Mouse (Mus musculus): Measurements from ENCODE around the gene Agbl3. TPM values are rescaled to one million over a fixed set of nuclear protein-coding genes. Genes with fewer than 3 reads are reported as not detected.

The Agbl3 gene
- polyA plus RNA-seq, 1 experiment, result 13.1 TPM

DNA sequence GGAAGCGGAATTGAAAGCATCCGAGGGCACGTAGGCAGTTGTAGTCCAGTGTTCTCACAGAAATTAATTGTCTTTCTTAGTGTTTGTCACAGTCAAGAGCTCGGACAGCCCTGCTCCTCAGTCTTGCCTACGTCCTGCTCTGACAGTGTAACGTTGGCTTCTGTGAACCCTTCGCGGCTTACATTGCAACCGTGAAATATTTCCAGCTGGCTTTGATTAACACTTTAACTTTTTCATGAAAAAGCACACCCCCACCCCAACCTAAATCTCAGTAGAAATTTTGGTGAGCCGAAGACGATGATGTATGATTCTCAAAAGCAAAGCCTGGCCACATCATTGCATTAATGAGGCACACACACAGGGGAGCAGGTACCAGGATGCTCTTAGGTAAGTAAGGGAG is 31.7 kb upstream of the Agbl3 start:
- no peak for DNase-seq
- no peak overlapping the region for H3K27ac ChIP-seq (ENCODE audit: insufficient read depth, low read depth, low read length)
- TF ChIP-seq POLR2A (IDR thresholded peaks at IDR 0.05; ENCODE audit: low read depth, low read length) (no peak), CTCF (conservative IDR thresholded peaks at IDR 0.05; ENCODE audit: insufficient read depth, insufficient read length, low read depth, low read length) (no peak)
- H3K27me3 ChIP-seq (replicated peaks; ENCODE audit: control insufficient read depth, insufficient read depth, low read length), result no peaks in the 10 kb centered on the region
- 85% methylated on average over 11 of the region's 11 CpGs for WGBS
- no peaks in the 10 kb centered on the region for H3K4me1 ChIP-seq (ENCODE audit: control insufficient read depth, insufficient read depth, low read length)
- no peak overlapping the region for H3K4me3 ChIP-seq (ENCODE audit: insufficient read depth, low read depth, low read length)
- no peaks in the 10 kb centered on the region for H3K36me3 ChIP-seq (ENCODE audit: control insufficient read depth, insufficient read depth, low read length)

DNA sequence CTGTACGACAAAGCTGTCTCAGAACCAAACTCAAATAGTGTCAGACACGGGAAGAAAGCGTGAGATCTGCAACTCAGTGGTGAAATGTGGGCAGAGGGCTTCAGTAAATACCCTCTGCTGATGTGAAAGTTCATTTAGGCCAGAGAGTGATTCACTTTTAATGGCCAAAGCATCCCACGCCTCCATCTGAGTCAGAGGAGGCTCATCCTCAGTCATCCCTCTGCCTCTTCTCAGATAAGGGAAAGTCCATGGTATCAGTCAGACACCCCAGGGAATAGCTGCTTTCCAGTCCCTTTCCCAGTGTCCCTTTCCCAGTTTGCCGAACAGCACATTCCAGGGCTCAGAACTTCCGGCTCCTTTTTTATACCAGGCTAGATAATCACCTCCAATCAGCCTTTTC is 30.7 kb upstream of the Agbl3 start:
- WGBS, result 69% methylated on average over 6 of the region's 6 CpGs
- DNase-seq, result peak; percentile 34
- H3K4me3 ChIP-seq (ENCODE audit: insufficient read depth, low read depth, low read length), result no peak overlapping the region
- no peaks in the 10 kb centered on the region for H3K36me3 ChIP-seq (ENCODE audit: control insufficient read depth, insufficient read depth, low read length)
- peak overlapping the region; percentile 65; the same call in 1 of the 2 replicates for H3K27ac ChIP-seq (ENCODE audit: insufficient read depth, low read depth, low read length)
- H3K4me1 ChIP-seq (ENCODE audit: control insufficient read depth, insufficient read depth, low read length), result no peaks in the 10 kb centered on the region
- no peak for TF ChIP-seq POLR2A (IDR thresholded peaks at IDR 0.05; ENCODE audit: low read depth, low read length)
- no peak for TF ChIP-seq CTCF (conservative IDR thresholded peaks at IDR 0.05; ENCODE audit: insufficient read depth, insufficient read length, low read depth, low read length)
- no peaks in the 10 kb centered on the region for H3K27me3 ChIP-seq (replicated peaks; ENCODE audit: control insufficient read depth, insufficient read depth, low read length)

DNA sequence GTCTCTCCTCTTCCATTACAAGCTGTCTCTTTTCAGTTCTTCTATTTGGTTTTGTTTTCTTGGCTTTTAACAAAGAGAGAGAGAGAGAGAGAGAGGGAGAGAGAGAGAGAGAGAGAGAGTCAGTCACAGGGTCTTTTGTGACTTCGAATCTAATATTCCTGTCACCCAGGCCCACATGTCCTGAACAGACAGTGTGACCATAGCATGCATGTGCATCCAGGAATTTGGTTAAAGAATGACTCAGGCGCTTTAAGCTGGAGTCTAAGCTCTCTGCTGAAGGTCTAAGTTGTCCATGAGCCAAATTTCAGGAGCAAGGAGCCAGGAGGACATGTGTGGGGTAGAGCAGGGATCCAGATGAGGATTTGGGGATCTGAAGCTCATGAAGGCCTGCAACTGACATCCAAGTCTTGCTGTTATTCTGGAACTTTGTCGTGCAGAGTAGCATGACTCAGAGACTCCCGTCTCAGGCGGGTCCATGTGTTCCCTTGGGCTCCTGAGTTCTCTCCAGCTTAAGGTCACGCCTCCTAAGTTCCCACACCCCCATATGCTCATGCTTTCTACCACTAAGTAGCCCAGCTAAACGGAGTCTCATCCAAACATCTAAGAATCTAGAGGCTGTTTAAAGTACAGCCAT is 29.6 kb upstream of the Agbl3 start:
- H3K27me3 ChIP-seq (replicated peaks; ENCODE audit: control insufficient read depth, insufficient read depth, low read length), result no peaks in the 10 kb centered on the region
- H3K4me1 ChIP-seq (ENCODE audit: control insufficient read depth, insufficient read depth, low read length), result no peaks in the 10 kb centered on the region
- no peaks in the 10 kb centered on the region for H3K36me3 ChIP-seq (ENCODE audit: control insufficient read depth, insufficient read depth, low read length)
- TF ChIP-seq CTCF (conservative IDR thresholded peaks at IDR 0.05; ENCODE audit: insufficient read depth, insufficient read length, low read depth, low read length) (no peak), POLR2A (IDR thresholded peaks at IDR 0.05; ENCODE audit: low read depth, low read length) (no peak)
- DNase-seq, result no peak
- no peak overlapping the region for H3K4me3 ChIP-seq (ENCODE audit: insufficient read depth, low read depth, low read length)
- 57% methylated on average over 7 of the region's 7 CpGs for WGBS
- peak overlapping the region; percentile 19 for H3K27ac ChIP-seq (ENCODE audit: insufficient read depth, low read depth, low read length)

DNA sequence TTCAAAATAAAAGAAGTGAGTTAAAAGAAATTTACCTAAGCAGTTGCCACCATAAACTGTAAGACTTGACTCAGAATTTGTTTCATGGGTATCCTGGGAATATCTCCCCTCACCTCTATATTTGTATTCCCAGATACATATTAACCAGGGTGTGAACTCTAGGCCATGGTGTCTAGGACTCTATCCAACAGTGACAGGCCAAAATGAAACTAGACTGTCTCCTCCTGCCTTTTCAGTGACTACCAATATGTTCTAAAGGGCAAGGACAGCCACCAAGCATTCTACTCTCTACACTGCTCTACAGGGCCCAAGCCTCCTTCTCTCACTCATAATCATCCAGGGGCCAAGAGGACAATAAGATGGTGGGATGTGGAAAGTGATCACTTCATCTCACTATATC is 28.6 kb upstream of the Agbl3 start:
- H3K27ac ChIP-seq (ENCODE audit: insufficient read depth, low read depth, low read length), result no peak overlapping the region
- TF ChIP-seq POLR2A (IDR thresholded peaks at IDR 0.05; ENCODE audit: low read depth, low read length) (no peak), CTCF (conservative IDR thresholded peaks at IDR 0.05; ENCODE audit: insufficient read depth, insufficient read length, low read depth, low read length) (no peak)

DNA sequence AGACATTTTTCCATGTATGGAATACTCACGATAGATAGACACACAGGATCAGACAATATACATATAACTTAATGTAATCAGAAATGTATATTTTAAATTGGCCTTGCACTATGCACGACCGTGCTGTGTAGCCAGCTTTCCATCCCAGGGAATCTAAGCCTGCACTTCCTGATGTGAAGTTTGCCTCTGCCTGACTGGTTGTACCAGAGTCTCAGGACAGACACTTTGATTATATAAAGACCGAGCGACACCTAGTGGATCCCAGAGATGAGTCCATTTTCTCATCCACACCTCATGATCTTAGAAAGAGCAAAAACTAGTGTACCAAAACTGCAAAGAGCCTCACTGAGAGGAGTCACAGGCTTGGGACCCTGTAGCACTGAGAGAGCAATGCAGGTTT is 25.8 kb upstream of the Agbl3 start:
- 22% methylated on average over 5 of the region's 5 CpGs for WGBS
- peak; percentile 80 for DNase-seq
- Histone ChIP-seq H3K4me3 (ENCODE audit: insufficient read depth, low read depth, low read length) (no peak overlapping the region), H3K27ac (ENCODE audit: insufficient read depth, low read depth, low read length) (no peak overlapping the region), H3K27me3 (replicated peaks; ENCODE audit: control insufficient read depth, insufficient read depth, low read length) (no peaks in the 10 kb centered on the region), H3K36me3 (ENCODE audit: control insufficient read depth, insufficient read depth, low read length) (no peaks in the 10 kb centered on the region; the same call in 1 of the 2 replicates), H3K4me1 (ENCODE audit: control insufficient read depth, insufficient read depth, low read length) (no peaks in the 10 kb centered on the region)
- peak; percentile 49 for TF ChIP-seq CTCF (conservative IDR thresholded peaks at IDR 0.05; ENCODE audit: insufficient read depth, insufficient read length, low read depth, low read length)
- no peak for TF ChIP-seq POLR2A (IDR thresholded peaks at IDR 0.05; ENCODE audit: low read depth, low read length)

More for the DNA sequence above, 28.6 kb upstream of the Agbl3 start:
- no peak for DNase-seq
- H3K36me3 ChIP-seq (ENCODE audit: control insufficient read depth, insufficient read depth, low read length), result no peaks in the 10 kb centered on the region
- H3K4me3 ChIP-seq (ENCODE audit: insufficient read depth, low read depth, low read length), result no peak overlapping the region
- H3K4me1 ChIP-seq (ENCODE audit: control insufficient read depth, insufficient read depth, low read length), result no peaks in the 10 kb centered on the region
- no peaks in the 10 kb centered on the region for H3K27me3 ChIP-seq (replicated peaks; ENCODE audit: control insufficient read depth, insufficient read depth, low read length)

DNA sequence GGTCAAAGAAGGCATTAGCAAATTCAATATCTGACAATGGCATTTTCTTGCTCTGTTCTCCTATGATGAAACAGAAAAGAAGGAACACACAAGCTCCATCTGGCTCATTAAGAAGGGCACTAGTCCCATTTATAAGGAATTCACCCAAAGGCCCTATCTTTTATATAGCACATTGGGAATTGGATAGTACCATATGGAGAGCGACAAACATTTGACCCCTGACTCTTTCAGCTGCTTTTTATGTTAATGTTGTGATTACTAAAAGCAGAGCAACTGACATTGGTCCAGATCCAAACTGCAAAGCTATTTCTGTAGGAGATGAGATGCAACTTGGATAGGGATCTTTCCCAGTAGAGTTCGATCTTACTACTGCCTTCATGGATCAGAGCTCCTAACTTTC is 21.9 kb upstream of the Agbl3 start:
- Histone ChIP-seq H3K4me1 (ENCODE audit: control insufficient read depth, insufficient read depth, low read length) (no peaks in the 10 kb centered on the region), H3K36me3 (ENCODE audit: control insufficient read depth, insufficient read depth, low read length) (no peaks in the 10 kb centered on the region; the same call in 1 of the 2 replicates), H3K27ac (ENCODE audit: insufficient read depth, low read depth, low read length) (no peak overlapping the region), H3K4me3 (ENCODE audit: insufficient read depth, low read depth, low read length) (no peak overlapping the region), H3K27me3 (replicated peaks; ENCODE audit: control insufficient read depth, insufficient read depth, low read length) (no peaks in the 10 kb centered on the region)
- WGBS, result 67% methylated on average over 2 of the region's 2 CpGs
- no peak for TF ChIP-seq CTCF (conservative IDR thresholded peaks at IDR 0.05; ENCODE audit: insufficient read depth, insufficient read length, low read depth, low read length)
- no peak for TF ChIP-seq POLR2A (IDR thresholded peaks at IDR 0.05; ENCODE audit: low read depth, low read length)
- no peak for DNase-seq

DNA sequence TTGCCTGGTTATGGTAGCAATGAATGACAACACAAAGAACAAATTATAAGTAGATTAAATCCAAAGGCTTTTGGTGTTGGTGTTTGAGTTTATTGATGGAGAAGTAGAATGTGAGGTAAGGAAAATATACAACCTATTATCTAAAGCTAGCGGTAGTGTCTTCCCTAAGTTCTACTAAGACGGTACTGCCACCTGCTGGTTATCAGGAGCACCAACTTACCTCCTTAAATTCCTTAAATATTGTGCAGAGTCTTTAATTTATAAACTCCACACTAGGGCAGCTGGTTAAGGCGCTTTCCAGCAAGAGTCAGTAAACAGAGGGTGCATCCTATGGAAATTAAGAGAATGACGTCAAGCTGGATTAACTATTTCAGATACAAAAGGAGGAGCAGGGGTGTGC is 20.2 kb upstream of the Agbl3 start:
- peak; percentile 51 for DNase-seq
- Histone ChIP-seq H3K27me3 (replicated peaks; ENCODE audit: control insufficient read depth, insufficient read depth, low read length) (no peaks in the 10 kb centered on the region), H3K27ac (ENCODE audit: insufficient read depth, low read depth, low read length) (no peak overlapping the region), H3K4me3 (ENCODE audit: insufficient read depth, low read depth, low read length) (no peak overlapping the region), H3K36me3 (ENCODE audit: control insufficient read depth, insufficient read depth, low read length) (no peaks in the 10 kb centered on the region; the same call in 1 of the 2 replicates), H3K4me1 (ENCODE audit: control insufficient read depth, insufficient read depth, low read length) (no peaks in the 10 kb centered on the region)
- WGBS, result 39% methylated on average over 4 of the region's 4 CpGs
- TF ChIP-seq CTCF (conservative IDR thresholded peaks at IDR 0.05; ENCODE audit: insufficient read depth, insufficient read length, low read depth, low read length) (0 out of 2 replicates have a peak, but pooled peaks have one; percentile 12), POLR2A (IDR thresholded peaks at IDR 0.05; ENCODE audit: low read depth, low read length) (no peak)
